Mouse (Mus musculus) urinary bladder, adult 2 months (tissue): ENCODE data around the gene Hspa1a. TPM values are rescaled to one million over a fixed set of nuclear protein-coding genes. Genes with fewer than 3 reads are reported as not detected.
"Not testable (repeated sequence)": the region's sequence is repeated elsewhere in the genome, so short reads cannot be mapped to it uniquely, and the experiment has no call there.

Experiments used
- DNase-seq: peaks from one replicate; pipeline ENCODE4 v3.0.0; 2022; ENCODE audit warnings: low spot score
- polyA plus RNA-seq: library from polyadenylated mRNA; depleted of rRNA; stranded (reverse); fragments of >200 nt; gene quantifications from 2 replicates; pipeline ENCODE4 v1.2.3, GENCODE M21; 2012

The Hspa1a gene
- polyA plus RNA-seq, 1 experiment = 54.4 TPM

DNA sequence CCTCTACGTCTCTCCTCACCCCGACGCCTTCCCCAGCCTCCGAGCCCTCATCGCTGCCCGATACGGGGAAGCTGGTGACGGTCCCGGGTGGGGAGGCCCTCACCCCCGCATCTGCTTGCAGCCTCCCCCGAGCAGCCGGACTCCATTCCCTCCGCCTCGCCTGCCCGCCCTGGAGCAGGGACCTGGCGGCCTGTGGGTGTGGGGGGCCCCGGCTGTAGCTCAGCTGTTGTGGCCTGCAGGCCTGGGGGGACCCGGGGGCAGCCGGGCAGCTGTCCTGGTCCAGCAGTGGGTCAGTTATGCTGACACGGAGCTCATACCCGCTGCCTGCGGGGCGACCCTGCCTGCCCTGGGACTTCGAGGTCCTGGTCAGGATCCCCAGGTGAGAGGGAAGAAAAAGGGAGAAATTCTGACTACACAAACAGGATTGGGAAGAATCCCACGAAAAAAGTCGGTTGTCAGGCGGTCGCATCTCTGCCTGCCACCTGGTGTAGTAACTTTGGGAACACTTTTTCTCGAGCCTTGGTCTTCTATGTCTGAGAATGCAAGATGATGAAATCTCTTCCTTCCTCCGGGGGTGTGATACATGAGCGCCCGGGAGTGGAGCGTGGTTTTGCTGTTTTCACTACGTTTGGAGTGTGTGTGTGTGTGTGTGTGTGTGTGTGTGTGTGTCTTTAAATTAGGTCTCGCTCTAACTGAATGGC lies 29.6 kb upstream of the Hspa1a start:
- no peak for DNase-seq

DNA sequence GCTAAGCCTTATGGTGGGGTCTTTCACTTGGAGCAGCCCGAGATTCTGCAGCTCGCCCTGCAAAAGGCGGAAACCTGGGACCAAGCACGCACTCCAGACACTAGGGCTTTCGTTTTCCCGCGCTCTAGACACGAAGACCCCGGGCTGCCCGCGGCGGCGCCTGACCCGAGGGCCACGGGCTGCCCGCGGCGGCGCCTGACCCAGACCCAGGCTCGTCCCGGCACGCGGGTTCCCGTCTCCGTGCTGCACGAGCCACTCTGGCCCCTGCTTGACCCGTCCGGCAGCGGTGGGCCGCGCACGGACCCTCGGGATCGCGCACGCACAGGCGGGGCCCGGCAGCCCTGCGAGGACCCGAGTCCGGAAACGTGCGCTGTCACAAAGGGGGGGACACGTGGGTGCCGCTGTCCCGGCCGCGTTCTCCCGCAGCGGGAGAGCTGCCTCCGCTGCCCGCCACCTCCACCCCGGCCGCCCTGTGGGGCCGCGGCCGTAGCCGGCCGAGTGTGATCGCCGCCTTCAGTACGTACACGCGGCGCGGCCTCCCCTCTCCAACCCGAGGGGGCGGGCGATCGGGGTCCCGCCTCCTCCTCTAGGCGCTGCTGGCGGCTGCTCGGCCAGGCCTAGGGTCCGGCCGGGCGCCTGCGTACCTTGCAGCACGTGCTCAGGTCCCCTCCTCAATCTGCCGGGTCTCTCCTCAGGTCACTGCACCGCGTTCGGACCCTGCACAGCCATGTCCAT lies 28.9 kb upstream of the Hspa1a start, which contains the start of gene Vars:
Gene Vars (plus strand): TSS at position 271 of the 735 bp plus-strand sequence.
- DNase-seq = peak; percentile 91

DNA sequence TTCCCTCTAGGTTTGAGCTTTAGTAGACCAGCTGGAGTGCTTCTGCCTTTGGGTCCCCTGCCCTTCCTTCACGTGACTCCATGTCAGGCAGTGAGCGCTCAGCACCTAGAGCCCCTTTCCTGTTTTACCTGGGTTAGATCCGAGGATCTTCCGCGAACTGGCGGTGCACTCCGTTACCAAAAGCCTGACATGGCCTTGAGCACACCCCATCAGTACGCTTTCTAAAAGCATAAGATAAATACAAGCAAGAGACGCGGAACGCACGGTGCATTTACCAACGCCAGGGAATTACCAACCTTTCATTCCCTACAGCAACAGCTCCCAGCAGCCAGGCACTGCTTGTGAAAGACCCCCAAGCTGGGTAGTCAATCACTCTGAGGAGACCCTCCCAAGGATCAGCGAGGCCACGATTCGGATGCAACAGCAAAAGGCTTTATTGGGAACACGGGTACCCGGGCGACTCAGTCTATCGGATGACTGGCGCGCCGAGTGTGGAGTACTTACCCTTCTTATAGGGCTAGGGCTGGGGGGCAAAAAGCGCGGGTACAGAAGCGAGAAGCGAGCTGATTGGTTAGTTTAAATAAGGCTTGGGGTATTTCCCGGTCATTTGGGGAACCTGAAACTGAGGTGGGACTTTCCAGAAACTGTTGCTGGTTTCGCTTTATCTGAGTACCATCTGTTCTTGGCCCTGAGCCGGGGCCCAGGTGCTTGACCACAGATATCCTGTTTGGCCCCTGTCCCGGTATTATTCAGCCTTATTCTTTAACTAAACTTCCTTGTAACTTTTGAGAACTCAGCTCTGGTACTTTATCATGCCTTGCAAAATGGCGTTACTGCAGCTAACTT lies 28.1 kb upstream of the Hspa1a start:
- not testable (repeated sequence) for DNase-seq

DNA sequence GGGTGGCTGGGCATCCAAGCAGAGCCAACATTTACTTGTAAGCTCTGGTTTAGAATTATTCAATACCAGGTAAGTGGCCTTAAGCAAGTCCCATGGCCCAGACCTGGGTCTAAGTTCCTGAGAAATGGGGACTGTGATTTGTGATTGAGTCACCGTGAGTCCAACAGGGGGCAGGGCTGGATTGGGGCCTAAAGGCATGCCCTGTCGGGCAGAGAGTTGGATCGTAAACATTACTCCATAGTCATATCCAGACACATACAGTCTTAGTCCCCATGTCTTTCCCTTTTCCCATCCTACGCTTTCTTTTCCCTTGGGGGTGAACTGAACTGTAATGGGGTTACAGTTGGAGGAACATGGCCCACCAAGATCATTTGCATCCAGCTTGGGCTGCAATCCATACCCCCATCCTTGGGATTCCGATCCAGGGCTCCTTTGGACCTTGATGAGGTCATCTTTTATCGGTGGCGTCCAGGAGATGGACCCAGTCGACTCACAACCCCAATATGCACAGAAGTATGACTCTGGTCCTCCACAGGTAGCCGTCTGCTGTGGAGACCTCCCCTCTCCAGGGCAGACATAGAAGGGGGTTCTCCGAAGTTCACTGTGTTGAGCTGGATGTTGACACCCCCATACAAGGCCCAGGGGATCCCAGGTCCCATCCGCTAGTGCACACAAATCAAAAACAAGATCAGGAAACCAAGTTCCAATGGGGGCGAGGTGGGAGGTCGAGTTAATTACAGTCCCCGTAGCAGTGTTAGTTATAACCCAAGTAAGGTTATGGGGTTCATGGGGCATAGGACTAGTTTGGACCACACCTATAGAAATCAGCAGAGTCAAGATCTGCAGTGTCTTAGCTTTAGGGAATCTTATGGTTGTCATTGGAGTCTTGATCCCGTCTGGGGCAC lies 26.8 kb upstream of the Hspa1a start:
- DNase-seq = no peak

DNA sequence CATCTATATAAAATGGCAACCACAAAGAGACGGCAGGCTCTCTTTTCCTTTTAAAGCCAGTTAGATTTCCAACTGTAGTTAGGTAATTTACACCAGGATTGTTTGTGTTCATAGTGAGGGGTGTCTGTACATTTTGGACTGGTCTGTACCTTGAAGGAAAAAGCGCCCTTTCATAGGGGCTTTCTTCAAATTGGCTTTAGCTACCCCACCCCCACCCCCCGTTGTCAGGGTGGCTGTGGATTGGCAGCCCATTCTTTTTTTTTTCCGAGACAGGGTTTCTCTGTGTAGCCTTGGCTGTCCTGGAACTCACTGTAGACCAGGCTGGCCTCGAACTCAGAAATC lies 25.2 kb upstream of the Hspa1a start:
- DNase-seq = no peak

DNA sequence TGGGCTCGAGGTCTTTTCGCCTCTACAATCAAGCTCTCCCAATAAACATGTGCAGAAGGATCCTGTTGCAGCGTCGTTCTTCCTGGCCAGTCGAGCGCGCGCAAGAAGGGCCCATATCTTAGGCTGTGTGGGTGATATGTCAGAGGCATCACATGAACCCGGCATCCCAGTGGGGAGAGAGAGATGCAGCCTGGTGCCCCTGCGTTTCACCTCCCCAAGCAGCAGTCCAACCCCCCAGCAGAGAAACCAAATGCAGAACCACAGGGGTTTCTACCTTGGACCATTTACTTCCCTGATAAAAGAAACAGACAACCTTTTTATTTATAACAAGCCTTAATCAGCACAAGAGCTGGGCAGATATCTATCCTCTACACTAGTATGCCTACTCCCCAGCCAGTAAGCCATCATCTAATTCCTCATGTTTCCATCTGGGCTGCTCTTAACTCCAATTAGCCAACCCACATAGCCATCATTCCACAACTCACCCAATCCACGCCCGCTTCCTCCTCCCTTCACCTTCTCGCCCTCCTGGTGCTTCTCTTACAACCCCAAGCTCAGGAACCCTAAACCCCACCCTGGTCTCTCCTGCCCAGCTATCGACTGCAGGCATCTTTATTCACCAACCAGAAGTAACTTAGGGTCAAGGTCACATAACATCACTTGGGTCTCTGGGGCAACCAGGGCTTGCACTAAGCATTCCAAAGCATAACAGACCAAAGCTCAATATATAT lies 24.6 kb upstream of the Hspa1a start:
- DNase-seq = no peak

DNA sequence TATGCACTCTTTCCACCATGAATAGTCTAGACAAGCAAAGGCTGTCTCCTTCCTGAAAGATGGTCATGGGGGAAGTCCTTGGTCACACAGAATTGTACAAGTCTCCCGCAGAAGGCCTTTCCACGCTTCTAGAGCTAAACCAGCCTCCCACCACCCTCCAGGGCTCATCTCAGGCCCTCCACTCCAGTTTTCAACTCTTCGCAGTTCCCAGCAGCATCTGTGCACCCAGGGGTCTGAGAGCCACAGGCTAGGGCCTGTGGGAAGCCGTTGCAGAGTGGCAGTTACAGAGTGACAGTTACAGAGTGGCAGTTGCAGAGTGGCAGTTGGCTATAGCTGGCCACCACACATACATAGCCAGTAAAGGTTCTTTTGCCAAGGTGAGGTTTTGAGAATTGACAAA lies 24.0 kb upstream of the Hspa1a start:
- not testable (repeated sequence) for DNase-seq

DNA sequence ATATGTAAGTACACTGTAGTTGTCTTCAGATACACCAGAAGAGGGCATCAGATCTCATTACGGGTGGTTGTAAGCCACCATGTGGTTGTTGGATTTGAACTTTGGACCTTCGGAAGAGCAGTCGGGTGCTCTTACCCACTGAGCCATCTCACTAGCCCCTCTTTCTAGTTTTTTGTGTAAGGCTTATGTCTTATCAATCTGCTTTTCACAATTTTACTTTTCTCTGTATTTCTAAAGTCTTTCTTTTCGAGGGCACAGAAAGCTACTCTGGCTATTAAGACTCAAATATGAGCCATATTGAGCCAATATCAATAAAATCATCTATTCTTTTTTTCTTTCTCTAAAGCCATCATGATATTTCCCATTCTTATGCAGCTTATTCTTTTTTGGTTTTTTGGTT lies 23.2 kb upstream of the Hspa1a start:
- DNase-seq = not testable (repeated sequence)

DNA sequence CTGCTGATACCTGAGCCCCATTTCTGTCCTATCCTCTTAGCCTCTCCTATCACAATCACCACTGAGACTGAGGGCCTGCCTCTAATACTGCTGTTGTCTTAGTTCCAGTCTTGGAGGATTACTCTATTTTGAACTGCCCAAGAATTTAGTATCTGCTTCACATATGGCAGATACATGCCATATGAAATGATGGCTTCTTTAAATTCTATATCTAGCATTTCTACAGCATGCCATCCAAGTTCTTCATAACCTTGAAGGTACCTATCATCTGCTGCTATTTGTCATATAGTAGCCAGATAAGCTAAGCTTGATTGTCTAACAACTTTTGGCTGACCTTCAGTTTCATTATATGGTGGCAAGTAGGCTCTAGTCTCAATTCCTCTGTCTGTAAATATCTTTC lies 22.8 kb upstream of the Hspa1a start:
- DNase-seq = no peak

DNA sequence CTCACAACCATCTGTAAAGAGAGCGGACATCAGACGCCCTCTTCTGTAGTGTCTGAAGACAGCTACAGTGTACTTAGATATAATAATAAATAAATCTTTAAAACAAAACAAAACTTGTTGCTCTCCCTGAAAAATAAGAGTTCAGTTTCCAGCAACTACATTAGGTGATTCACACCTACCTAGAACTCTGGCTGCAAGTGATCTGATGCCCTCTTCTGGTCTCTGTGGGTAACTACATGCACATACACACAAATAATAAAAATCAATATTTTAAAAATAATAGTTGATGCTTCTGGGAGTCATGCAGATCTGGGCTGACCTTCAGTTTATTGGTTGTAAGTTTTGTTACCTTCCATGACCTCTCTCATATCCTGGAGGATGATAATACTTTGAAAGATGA lies 12.3 kb upstream of the Hspa1a start:
- no peak for DNase-seq

DNA sequence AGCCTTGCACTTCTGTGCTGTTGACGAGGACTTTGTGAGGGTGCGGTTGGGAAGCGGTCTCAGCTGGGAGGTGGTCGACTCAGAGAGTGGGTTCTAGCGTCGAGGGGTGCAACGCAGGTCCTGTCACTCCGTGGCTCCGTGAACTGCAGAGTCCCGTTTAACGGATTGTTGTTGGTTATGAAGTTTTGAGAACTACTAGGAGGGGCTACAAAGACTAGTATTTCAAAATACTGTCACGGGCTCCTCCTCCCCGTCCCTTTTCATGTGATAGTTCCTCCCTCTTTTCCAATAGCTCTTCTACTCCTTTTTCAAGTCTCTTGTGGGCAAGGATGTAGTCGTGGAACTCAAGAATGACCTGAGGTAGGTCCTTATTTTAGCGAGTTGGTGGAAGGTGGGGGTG lies 10.4 kb upstream of the Hspa1a start:
- no peak for DNase-seq

DNA sequence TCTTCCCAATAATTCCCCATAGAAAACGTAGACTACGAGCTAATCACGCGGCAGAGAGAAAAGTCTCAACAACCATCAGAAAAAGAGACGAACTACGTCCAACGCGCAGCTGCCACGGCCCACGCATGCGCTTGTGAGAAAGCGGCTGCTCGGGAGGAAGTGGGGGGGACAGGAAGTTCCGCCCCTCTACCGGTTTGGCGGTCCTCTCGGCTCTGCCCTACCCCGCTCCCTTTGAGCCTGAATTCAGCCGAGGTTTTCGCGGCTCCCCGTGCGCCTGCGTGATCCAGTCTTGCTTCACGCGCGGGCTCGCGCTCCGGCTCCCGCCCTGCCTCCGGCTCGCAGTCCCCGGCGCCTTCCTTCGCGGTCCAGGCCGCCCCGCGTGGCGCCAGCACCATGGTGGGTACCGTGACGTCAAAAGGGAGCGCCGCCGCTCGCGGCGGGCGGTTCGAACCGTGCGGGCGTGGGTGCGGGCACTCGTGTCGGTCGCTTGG lies 9.8 kb upstream of the Hspa1a start, which contains the start of gene Lsm2:
Gene Lsm2 (plus strand): TSS at position 173 of the 491 bp plus-strand sequence.
- DNase-seq = peak; percentile 88

DNA sequence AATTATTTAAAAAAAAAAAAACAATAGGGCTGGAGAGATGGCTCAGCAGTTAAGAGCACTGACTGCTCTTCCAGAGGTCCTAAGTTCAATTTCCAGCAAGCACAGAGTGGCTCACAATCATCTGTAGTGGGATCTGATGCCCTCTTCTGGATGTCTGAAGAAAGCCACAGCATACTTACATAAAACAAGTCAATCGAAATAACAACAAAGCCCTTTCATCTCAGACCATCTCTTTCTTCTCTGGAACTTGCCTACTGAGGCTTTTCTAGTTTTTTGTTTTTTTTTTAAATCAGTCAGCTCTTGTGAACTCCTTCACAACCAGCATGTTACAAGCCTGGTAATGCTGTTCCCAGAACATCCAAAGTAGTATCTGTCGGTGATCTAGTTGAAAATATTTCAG lies 8.7 kb upstream of the Hspa1a start:
- no peak for DNase-seq

DNA sequence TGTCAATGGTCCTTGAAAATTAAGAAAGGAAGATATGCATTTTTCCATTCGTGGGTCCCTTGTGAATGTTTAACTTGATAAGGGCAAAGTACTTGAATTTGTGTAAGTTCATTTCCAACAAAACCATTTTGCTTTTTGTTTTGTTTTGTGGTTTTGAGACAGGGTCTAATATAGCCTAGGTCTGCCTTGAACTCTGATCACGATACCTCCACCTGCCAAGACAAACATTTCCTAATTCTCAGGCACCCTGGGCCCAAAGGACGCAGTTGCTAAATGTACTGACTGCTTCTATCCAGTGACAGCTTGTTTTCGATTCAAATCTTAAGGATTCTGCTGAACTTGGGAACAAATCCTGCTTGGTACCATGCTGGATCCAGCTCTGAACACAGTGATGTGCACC lies 7.7 kb upstream of the Hspa1a start:
- no peak for DNase-seq

DNA sequence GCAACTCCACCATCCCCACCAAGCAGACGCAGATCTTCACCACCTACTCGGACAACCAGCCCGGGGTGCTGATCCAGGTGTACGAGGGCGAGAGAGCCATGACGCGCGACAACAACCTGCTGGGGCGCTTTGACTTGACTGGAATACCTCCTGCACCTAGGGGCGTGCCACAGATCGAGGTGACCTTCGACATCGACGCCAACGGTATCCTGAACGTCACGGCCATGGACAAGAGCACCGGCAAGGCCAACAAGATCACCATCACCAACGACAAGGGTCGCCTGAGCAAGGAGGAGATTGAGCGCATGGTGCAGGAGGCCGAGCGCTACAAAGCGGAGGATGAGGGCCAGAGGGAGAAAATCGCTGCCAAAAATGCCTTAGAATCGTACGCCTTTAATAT lies 6.3 kb upstream of the Hspa1a start:
- no peak for DNase-seq

DNA sequence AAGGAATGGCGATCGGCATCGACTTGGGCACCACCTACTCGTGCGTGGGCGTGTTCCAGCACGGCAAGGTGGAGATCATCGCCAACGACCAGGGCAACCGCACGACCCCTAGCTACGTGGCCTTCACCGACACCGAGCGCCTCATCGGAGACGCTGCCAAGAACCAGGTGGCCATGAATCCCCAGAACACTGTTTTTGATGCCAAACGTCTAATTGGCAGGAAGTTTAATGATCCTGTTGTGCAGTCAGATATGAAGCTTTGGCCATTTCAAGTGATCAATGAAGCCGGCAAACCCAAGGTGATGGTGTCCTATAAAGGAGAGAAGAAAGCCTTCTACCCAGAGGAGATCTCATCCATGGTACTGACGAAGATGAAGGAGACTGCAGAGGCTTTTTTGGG lies 5.0 kb upstream of the Hspa1a start:
- no peak for DNase-seq

DNA sequence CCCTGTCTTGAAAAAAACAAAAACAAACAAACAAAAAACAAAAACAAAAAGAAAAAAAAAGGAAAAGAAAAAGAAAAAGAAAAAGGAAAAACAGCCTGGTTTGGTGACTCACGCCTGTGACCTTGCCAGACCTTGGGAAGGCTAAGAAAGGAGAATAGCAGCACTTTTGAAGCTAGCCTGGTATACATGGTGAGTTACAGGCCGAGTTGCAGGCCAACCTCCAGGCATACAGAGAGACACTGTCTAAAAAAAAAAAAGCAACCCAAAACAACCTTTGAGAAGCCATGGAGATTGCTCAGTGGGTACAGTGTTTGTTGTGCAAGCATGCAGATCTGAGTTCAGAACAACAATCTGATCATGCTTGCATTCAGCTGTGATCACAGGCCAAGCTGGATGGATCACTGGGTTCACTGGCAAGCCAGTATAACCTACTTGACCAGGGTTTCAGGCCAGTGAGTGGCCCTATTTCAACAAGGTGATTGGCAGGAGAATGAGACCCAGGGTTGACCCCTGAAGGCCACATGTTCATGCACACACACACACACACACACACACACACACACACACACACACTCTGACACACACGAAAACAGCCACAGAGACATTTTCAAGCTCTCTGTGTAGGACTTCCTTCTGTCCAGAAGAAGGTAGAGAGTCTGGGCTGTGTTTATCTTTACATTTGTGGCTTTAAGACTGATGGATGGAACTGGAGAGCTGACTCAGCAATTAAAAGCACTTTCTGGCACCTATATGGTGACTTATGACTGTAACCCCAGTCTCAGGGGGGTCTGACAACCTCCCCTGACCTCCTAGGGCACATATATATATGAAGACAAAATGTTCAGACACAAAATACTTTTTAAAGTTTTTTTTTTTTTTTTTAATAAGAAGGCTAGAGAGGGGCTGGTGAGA lies 3.9 kb upstream of the Hspa1a start:
- no peak for DNase-seq

DNA sequence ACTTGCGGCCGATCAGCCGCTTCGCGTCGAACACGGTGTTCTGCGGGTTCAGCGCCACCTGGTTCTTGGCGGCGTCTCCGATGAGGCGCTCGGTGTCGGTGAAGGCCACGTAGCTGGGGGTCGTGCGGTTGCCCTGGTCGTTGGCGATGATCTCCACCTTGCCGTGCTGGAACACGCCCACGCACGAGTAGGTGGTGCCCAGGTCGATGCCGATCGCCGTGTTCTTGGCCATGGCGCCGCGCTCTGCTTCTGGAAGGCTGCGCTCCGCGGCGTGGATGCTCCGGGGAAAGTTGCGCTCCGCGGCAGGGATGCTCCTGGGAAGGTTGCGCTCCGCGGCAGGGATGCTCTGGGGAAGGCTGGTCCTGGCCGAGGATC lies 275 bp downstream of the Hspa1a start:
- DNase-seq = not testable (repeated sequence)

DNA sequence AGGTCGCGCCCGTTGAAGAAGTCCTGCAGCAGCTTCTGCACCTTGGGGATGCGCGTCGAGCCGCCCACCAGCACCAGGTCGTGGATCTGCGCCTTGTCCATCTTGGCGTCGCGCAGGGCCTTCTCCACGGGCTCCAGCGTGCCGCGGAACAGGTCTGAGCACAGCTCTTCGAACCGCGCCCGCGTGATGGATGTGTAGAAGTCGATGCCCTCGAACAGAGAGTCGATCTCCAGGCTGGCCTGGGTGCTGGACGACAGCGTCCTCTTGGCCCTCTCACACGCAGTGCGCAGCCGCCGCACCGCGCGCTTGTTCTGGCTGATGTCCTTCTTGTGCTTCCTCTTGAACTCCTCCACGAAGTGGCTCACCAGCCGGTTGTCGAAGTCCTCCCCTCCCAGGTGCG lies 1.1 kb downstream of the Hspa1a start:
- DNase-seq = not testable (repeated sequence)

DNA sequence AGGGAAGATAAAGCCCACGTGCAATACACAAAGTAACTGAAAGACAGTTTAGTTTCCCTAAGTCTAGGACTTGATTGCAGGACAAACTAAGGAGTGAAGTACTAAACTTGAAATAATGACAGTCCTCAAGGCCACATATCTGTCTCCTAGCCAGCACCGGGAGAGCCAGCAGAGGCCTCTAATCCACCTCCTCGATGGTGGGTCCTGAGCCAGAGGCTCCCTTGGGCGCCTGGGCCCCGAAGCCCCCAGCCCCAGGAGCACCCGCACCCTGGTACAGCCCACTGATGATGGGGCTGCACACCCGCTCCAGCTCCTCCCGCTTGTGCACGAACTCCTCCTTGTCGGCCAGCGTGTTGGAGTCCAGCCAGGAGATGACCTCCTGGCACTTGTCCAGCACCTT lies 2.1 kb downstream of the Hspa1a start, which contains the start of gene Gm20481:
Gene Gm20481 (plus strand): TSS at position 91 of the 400 bp plus-strand sequence.
- not testable (repeated sequence) for DNase-seq
